Mouse (Mus musculus): Measurements from ENCODE around the gene Fut2. TPM values are rescaled to one million over a fixed set of nuclear protein-coding genes. Genes with fewer than 3 reads are reported as not detected.
A peak's percentile ranks its signal among the peaks of the same experiment; 100 is the strongest.

Fut2 gene
- polyA plus RNA-seq, 1 experiment from 2014 or later: 0.12 TPM

DNA sequence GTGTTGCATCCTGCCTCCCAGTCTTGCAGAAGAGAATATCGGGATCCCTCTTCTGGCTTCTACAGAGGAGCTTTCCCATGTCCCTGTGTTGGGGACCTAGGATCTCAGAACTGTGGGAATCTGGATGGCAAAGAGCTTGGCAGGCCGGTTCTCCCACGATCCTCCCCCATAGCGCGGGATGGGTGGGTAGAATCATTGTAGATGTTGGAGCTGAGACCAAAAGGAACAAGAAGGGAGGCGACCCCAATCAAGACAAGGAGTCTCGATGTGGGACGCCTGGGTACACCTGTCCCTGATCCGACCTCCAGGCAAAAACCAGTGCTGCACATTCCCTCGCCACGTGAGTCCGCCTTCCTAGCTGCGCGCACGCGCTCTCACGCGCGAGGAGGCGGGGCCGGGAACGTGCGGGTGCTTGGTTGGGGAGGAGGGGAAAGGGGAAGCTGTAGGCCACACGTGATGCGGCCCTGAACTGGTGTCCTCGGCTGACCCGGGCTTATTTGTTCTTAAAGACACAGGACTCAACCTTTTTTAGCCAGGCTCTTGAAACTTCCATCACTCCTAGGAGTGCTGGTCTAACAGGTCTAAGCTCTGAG is 41.3 kb upstream of the Fut2 start:
- under 1% methylated on average over 27 of the region's 27 CpGs for WGBS
- Histone ChIP-seq H3K9me3 (no peaks in the 10 kb centered on the region), H3K4me1 (peaks cover 77% of the 10 kb centered on the region), H3K27ac (peak overlapping the region; percentile 90), H3K36me3 (replicated peaks) (peaks cover 31% of the 10 kb centered on the region), H3K27me3 (ENCODE audit: poor library complexity, severe bottlenecking) (no peaks in the 10 kb centered on the region), H3K4me3 (peak overlapping the region; percentile 82)
- peak; percentile 89 for DNase-seq (ENCODE audit: extremely low spot score, low spot score)

DNA sequence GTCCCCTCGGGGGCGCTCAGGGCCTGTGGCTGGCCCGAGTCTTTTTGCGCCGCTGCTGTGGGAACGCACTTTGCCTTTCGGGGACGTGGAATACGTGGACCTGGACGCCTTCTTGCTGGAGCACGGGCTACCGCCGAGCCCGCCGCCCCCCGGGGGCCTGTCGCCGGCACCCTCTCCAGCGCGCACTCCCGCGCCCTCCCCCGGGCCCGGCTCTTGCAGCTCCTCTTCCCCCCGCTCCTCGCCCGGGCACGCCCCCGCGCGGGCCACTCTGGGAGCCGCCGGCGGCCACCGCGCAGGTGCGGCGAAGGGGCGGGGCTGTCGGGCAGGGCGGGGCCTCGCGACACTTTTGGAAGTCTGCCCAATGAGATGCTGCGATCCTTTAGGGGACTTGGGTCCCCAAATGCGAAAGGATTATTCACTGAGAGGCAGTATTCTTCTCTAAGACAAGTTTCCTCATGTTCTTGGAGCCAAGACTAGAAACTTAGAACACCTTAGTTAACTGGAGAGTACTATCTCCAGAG is 40.6 kb upstream of the Fut2 start:
- Histone ChIP-seq H3K27ac (peak overlapping the region; percentile 90), H3K9me3 (no peaks in the 10 kb centered on the region), H3K4me1 (peaks cover 74% of the 10 kb centered on the region), H3K36me3 (replicated peaks) (peaks cover 24% of the 10 kb centered on the region), H3K27me3 (ENCODE audit: poor library complexity, severe bottlenecking) (no peaks in the 10 kb centered on the region), H3K4me3 (peak overlapping the region; percentile 82)
- peak; percentile 86 for DNase-seq (ENCODE audit: extremely low spot score, low spot score)
- 2% methylated on average over 44 of the region's 45 CpGs for WGBS

DNA sequence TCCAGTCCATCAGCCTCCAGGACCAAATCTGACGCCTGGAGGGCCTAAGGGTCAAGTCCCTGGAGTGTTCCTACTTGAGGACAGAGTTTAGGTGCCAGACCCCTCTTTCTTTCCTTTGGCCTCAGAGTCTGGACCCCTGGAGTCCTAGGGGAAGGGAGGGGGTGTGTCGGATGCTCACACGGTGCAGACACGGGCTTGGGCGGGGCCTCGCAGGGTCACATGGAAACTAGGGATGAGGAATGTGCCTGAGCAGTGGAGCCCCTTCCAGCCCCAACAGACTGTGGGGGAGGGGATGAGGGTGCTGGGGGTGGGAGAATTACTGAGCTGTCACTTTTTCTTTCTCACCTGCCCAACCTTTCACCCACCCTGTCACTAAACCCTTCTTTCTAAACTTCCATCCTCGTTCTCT is 39.7 kb upstream of the Fut2 start:
- H3K27ac ChIP-seq: peak overlapping the region; percentile 90
- whole genome bisulfite sequencing: 0% methylated on average over 7 of the region's 7 CpGs
- DNase-seq (ENCODE audit: extremely low spot score, low spot score): peak; percentile 63

DNA sequence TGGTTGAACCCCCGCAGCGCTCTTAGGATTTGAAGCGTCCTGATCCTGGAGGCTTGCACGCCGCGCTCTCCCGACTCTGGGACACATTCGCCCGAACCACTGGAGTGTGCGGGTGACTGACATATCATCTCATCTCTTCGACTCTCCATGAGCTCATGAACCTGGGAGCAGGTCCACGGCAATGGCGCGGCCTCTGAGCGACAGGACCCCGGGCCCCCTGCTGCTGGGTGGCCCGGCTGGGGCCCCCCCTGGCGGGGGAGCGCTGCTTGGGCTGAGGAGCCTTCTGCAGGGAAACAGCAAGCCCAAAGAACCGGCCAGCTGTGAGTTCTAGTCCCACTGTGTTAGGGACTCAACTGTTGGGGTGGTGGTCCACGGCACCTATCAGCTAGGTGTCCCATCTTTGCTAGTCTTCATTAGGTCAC is 39.3 kb upstream of the Fut2 start:
- Histone ChIP-seq H3K36me3 (replicated peaks) (peaks cover 11% of the 10 kb centered on the region), H3K9me3 (no peaks in the 10 kb centered on the region), H3K4me1 (peaks cover 83% of the 10 kb centered on the region), H3K27me3 (ENCODE audit: poor library complexity, severe bottlenecking) (peaks cover 9% of the 10 kb centered on the region), H3K27ac (peak overlapping the region; percentile 90), H3K4me3 (peak overlapping the region; percentile 82)
- under 1% methylated on average over 21 of the region's 21 CpGs for WGBS
- DNase-seq (ENCODE audit: extremely low spot score, low spot score): no peak

More for the DNA sequence above, 39.7 kb upstream of the Fut2 start:
- Histone ChIP-seq H3K36me3 (replicated peaks) (peaks cover 15% of the 10 kb centered on the region), H3K27me3 (ENCODE audit: poor library complexity, severe bottlenecking) (peaks cover 4% of the 10 kb centered on the region), H3K4me3 (peak overlapping the region; percentile 82), H3K4me1 (peaks cover 79% of the 10 kb centered on the region), H3K9me3 (no peaks in the 10 kb centered on the region)

DNA sequence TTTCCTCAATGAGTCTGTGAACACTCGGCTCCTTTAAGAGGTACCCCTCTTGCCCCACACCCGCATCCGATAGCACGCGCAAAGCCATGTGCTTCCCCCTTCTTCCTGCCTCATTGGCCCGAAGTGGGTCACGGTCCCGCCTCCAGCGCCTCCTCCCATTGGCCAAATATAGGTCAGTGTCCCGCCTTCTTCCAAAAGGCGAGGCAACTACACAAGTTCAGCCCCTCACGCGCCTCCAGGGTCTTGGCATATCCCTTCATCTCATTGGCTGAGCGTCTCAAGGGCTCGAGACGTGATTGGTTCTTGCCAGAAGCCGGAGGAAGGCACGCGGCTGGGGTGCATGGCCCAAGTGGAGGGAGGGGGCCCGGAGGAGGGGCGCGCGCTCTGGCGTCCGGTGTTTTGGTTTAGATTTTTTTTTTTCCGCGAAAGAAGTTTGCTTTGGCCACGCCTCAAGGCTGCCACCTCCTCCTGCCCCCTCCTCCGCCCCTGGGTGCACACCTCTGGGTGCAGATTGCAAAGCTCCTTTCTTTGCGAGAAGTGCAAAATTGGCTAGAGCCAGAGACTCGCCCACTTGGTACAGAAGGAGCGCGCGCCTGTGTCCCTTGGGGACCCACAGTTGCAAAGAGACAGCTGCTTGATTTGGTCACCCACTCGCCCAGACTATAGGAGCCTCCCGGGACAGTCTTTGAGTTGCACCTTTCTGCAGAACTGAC is 38.7 kb upstream of the Fut2 start, which contains the start of gene Dbp:
Gene Dbp, plus strand, starts transcription at position 359 of the 713 bp plus-strand sequence.
- WGBS: 0% methylated on average over 36 of the region's 36 CpGs
- Histone ChIP-seq H3K27ac (peak within 1 kb of the TSS; percentile 90), H3K36me3 (replicated peaks) (peaks cover 5% of the 10 kb centered on the region), H3K4me1 (peaks cover 87% of the 10 kb centered on the region), H3K27me3 (ENCODE audit: poor library complexity, severe bottlenecking) (peaks cover 14% of the 10 kb centered on the region), H3K4me3 (peak within 1 kb of the TSS; percentile 82), H3K9me3 (no peaks in the 10 kb centered on the region)
- DNase-seq (ENCODE audit: extremely low spot score, low spot score): peak; percentile 99

DNA sequence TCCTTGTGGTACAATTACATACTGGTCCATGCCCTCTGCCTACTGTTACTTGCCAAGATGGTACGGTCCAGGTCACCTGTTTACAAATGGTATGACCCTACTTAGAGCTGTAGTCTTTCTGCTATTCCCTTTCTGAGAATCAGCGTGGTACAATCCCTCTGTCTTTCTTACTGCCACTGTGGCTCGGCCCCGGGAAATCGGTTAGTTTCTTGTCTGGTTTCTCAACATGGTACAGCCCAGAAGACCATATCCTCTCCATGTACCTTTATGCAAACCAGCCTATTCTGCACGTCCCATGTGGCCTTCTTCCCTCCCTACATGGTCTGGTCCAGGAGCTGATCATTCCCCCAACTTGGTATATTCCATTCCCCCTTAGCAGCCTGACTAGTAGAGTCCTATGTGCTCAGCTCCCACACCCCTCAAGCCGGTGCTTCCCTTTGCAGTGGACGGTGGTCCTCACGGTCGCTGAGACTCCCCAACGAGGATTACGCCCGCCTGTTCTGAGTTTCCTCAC is 37.9 kb upstream of the Fut2 start:
- peak overlapping the region; percentile 90 for H3K27ac ChIP-seq
- peaks cover 85% of the 10 kb centered on the region for H3K4me1 ChIP-seq
- no peaks in the 10 kb centered on the region for H3K36me3 ChIP-seq (replicated peaks)
- no peaks in the 10 kb centered on the region for H3K9me3 ChIP-seq
- H3K4me3 ChIP-seq: peak overlapping the region; percentile 82
- DNase-seq (ENCODE audit: extremely low spot score, low spot score): peak; percentile 74
- H3K27me3 ChIP-seq (ENCODE audit: poor library complexity, severe bottlenecking): peaks cover 22% of the 10 kb centered on the region
- 1% methylated on average over 13 of the region's 13 CpGs for WGBS

DNA sequence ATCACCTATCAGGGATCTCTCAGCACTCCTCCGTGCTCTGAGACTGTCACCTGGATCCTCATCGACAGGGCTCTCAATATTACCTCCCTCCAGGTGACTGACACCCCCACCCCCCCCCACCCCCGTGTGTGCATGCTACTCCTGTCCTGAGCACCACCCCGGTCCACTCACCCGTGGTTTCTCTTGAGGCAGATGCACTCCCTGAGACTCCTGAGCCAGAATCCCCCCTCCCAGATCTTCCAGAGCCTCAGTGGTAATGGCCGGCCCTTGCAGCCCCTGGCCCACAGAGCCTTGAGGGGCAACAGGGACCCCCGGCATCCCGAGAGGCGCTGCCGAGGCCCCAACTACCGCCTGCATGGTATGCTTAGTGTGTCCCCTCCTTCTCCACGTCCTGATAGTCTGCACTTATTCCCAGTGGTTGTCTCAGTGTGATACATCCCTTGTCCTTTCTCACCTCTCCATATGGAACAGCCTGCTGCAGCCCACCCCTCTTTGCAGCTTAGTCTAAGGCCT is 37.4 kb upstream of the Fut2 start:
- Histone ChIP-seq H3K4me3 (peak overlapping the region; percentile 82), H3K36me3 (replicated peaks) (no peaks in the 10 kb centered on the region), H3K9me3 (no peaks in the 10 kb centered on the region), H3K27ac (peak overlapping the region; percentile 90), H3K27me3 (ENCODE audit: poor library complexity, severe bottlenecking) (peaks cover 27% of the 10 kb centered on the region), H3K4me1 (peaks cover 80% of the 10 kb centered on the region)
- peak; percentile 53 for DNase-seq (ENCODE audit: extremely low spot score, low spot score)
- WGBS: 50% methylated on average over 12 of the region's 12 CpGs

DNA sequence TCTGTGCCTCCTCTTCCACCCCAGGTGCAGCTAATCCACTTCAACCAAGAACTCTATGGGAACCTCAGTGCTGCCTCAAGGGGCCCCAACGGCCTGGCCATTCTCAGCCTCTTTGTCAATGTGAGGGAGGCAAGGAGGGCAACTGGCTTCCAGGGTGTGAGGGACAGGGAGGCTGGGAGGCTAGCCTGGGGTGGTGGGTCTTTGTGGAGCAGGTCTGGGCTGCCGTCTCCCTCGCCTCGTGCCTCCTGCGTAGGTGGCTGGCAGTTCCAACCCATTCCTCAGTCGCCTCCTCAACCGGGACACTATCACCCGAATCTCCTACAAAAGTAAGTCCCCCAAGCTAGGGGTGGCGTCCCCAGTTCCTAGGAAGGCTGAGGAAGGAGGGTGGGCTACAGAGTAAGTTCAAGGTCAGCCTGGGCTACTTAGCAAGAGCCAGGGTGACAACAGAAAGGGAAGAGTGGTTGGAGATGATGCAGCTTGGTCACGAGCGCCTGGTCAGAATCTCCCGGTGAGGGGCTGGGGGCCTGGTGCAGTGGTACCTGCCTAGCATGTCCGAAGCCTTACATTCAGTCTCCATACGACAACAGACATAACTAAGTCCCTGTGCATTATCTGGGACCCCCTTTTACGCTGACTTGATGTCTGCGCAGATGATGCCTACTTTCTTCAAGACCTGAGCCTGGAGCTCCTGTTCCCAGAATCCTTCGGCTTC is 36.8 kb upstream of the Fut2 start:
- H3K27ac ChIP-seq: peak overlapping the region; percentile 90; the same call in 1 of the 2 replicates
- no peak for DNase-seq (ENCODE audit: extremely low spot score, low spot score)
- peaks cover 34% of the 10 kb centered on the region for H3K27me3 ChIP-seq (ENCODE audit: poor library complexity, severe bottlenecking)
- WGBS: 93% methylated on average over 17 of the region's 17 CpGs
- peaks cover 74% of the 10 kb centered on the region for H3K4me1 ChIP-seq
- H3K9me3 ChIP-seq: no peaks in the 10 kb centered on the region
- H3K4me3 ChIP-seq: peak overlapping the region; percentile 82; the same call in 1 of the 2 replicates
- no peaks in the 10 kb centered on the region for H3K36me3 ChIP-seq (replicated peaks)

DNA sequence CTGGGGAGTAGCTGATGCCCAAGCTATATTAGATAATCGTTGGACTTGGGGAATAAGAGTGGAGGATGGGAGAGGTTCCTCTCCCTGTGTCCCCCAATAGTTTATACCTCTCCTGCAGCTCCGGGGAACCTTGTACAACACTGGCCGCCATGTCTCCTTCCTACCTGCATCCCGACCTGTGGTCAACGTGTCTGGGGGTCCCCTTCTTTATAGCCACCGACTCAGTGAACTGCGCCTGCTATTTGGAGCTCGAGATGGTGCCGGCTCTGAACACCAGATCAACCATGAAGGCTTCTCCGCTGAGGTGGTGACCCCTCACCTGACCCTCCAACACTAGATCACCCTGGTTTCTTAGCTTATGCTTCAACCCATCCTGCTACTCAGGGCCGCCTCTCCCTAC is 36.1 kb upstream of the Fut2 start:
- H3K36me3 ChIP-seq (replicated peaks): no peaks in the 10 kb centered on the region
- no peak overlapping the region for H3K27ac ChIP-seq
- WGBS: 93% methylated on average over 11 of the region's 11 CpGs
- H3K4me1 ChIP-seq: peaks cover 67% of the 10 kb centered on the region
- no peaks in the 10 kb centered on the region for H3K9me3 ChIP-seq
- peaks cover 36% of the 10 kb centered on the region for H3K27me3 ChIP-seq (ENCODE audit: poor library complexity, severe bottlenecking)
- no peak for DNase-seq (ENCODE audit: extremely low spot score, low spot score)
- H3K4me3 ChIP-seq: no peak overlapping the region

DNA sequence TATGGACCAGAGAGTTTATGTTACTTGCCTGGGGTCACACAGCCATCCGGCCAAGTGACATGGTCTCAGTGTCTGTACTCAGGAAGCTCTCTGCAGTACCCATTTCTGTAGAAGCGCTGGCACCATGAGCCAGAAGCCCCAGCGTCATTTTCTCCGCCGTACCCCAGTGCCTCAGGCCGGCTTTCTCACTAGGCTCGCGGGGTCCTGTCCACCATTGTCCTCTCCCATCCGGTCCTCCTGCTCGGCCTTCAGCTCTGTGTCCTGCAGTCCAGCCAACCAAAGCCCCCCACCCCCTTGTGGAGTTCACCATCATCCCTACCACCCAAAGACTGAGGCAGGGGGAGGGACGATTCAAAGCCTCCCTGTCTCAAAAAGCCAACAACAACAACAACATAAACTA is 35.4 kb upstream of the Fut2 start:
- H3K27ac ChIP-seq: no peak overlapping the region
- no peak for DNase-seq (ENCODE audit: extremely low spot score, low spot score)
- 81% methylated on average over 11 of the region's 11 CpGs for WGBS
- H3K27me3 ChIP-seq (ENCODE audit: poor library complexity, severe bottlenecking): peaks cover 36% of the 10 kb centered on the region
- H3K4me3 ChIP-seq: 0 out of 2 replicates have a peak overlapping the region, but pooled peaks have one; percentile 58
- peaks cover 60% of the 10 kb centered on the region for H3K4me1 ChIP-seq
- no peaks in the 10 kb centered on the region for H3K9me3 ChIP-seq
- H3K36me3 ChIP-seq (replicated peaks): no peaks in the 10 kb centered on the region

DNA sequence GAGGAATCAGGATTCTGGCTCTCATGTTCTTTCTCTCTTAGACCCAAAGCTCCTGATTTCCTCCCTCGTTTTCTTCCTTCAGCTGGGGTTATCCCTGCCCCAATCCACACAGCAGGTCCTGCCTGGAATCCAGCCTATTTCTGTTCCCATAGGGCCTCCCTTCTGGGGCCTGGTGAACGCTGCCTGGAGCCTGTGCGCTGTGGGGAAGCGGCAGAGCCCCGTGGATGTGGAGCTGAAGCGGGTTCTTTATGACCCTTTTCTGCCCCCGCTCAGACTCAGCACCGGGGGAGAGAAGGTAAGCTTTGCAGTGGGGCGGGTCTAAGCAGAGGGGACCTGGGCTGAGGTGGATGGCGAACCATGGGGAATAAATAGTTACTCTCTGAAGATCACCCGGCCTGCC is 34.9 kb upstream of the Fut2 start:
- DNase-seq (ENCODE audit: extremely low spot score, low spot score): no peak
- Histone ChIP-seq H3K4me3 (peak overlapping the region; percentile 58), H3K36me3 (replicated peaks) (no peaks in the 10 kb centered on the region), H3K9me3 (no peaks in the 10 kb centered on the region), H3K4me1 (peaks cover 55% of the 10 kb centered on the region), H3K27me3 (ENCODE audit: poor library complexity, severe bottlenecking) (peaks cover 36% of the 10 kb centered on the region), H3K27ac (peak overlapping the region; percentile 36; the same call in 1 of the 2 replicates)
- 27% methylated on average over 11 of the region's 11 CpGs for WGBS

DNA sequence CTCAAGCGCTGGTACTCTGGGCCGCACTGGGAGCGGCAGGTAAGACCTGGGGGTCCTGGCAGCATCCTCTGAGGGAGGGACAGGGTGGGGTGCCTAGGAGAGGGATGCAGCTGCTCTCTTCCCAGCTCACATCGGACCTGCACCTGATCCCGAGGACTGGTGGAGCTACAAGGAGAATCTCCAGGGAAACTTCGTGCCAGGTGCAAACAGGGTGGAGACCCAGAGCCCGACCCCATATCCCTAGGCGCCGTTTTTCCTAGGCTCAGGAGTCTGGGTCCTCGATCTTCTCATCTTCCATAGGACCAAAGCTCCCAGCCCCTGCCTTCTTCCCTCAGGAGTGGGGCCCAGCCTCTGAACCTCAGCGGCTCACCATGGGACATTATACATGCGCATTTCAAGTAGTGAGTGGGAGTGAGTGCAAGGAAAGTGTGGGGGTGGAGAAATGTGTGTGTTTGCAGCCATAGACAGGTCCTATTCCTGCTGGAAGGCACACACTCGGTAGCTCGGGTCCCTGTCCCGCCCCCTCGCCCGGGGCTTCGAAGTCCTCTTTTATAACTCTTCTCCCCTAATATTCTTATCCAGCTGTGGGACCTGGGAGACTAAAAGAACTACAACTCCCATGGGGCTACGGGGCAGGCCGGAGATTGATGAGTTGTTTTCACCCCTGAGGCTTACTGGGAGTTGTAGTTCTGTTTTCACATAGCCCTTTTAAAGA is 34.3 kb upstream of the Fut2 start:
- H3K4me1 ChIP-seq: peaks cover 50% of the 10 kb centered on the region
- no peaks in the 10 kb centered on the region for H3K9me3 ChIP-seq
- H3K27me3 ChIP-seq (ENCODE audit: poor library complexity, severe bottlenecking): peaks cover 36% of the 10 kb centered on the region
- no peaks in the 10 kb centered on the region for H3K36me3 ChIP-seq (replicated peaks)
- DNase-seq (ENCODE audit: extremely low spot score, low spot score): peak; percentile 68
- peak overlapping the region; percentile 58 for H3K4me3 ChIP-seq
- under 1% methylated on average over 19 of the region's 20 CpGs for WGBS
- H3K27ac ChIP-seq: peak overlapping the region; percentile 65; the same call in 1 of the 2 replicates
